Mouse (Mus musculus) embryonic facial prominence, embryonic 14.5 days (tissue): ENCODE data around the gene Ptpn11. TPM values are rescaled to one million over a fixed set of nuclear protein-coding genes. Genes with fewer than 3 reads are reported as not detected.
A peak's percentile ranks its signal among the peaks of the same experiment; 100 is the strongest.
"Not testable (repeated sequence)": the region's sequence is repeated elsewhere in the genome, so short reads cannot be mapped to it uniquely, and the experiment has no call there.

Source experiments
- ATAC-seq: fragments of 200-750 bp; cut with Nextera tagmentation; 2 replicates; pipeline ENCODE4 v1.8.0; 2017; ENCODE audit warnings: low read depth, moderate number of reproducible peaks, moderate TSS enrichment
- DNase-seq: peaks from one replicate; pipeline ENCODE4 v3.0.0-alpha.2; 2015; ENCODE audit warnings: low spot score
- H3K27ac ChIP-seq: fragments of 300-500 bp; sonication (generic); replicated peaks from 2 replicates; pipeline ENCODE4 v1.5.1; 2014; ENCODE audit warnings: low read depth, mild to moderate bottlenecking, low read length, moderate library complexity
- H3K27me3 ChIP-seq: fragments of 300-500 bp; sonication (generic); replicated peaks from 2 replicates; pipeline ENCODE4 v1.6.1; 2014; ENCODE audit warnings: low read length; ENCODE audit not compliant: control insufficient read depth, insufficient read depth
- H3K36me3 ChIP-seq: fragments of 300-500 bp; sonication (generic); 2 replicates; pipeline ENCODE4 v1.6.1; 2014; ENCODE audit warnings: low read length, mixed read lengths; ENCODE audit not compliant: control insufficient read depth, insufficient read depth
- H3K4me1 ChIP-seq: fragments of 300-500 bp; sonication (generic); 2 replicates; pipeline ENCODE4 v1.6.1; 2014; ENCODE audit warnings: antibody characterized with exemption, low read length; ENCODE audit not compliant: control insufficient read depth, insufficient read depth
- H3K4me2 ChIP-seq: fragments of 300-500 bp; sonication (generic); 2 replicates; pipeline ENCODE4 v1.6.1; 2014; ENCODE audit warnings: low read depth, mild to moderate bottlenecking, low read length, moderate library complexity, mixed read lengths
- H3K4me3 ChIP-seq: fragments of 300-500 bp; sonication (generic); 2 replicates; pipeline ENCODE4 v1.5.1; 2014; ENCODE audit warnings: low read depth, mild to moderate bottlenecking, low read length
- H3K9ac ChIP-seq: fragments of 300-500 bp; sonication (generic); 2 replicates; pipeline ENCODE4 v1.6.1; 2014; ENCODE audit warnings: low read depth, mild to moderate bottlenecking, low read length, moderate library complexity, mixed read lengths
- H3K9me3 ChIP-seq: fragments of 300-500 bp; sonication (generic); 2 replicates; pipeline ENCODE4 v1.6.1; 2016; ENCODE audit warnings: low read length; ENCODE audit not compliant: control insufficient read depth
- WGBS: fragments of 180-500 bp; shearing (Covaris S2); extraction: QIAGEN DNeasy Blood & Tissue Kit; methylation state at CpG from one replicate; pipeline ENCODE4 v1.1.7; 2014; 5-methylcytosine and 5-hydroxymethylcytosine counted together
- polyA plus RNA-seq: library from polyadenylated mRNA; unstranded; fragments of >200 nt; fragmentation: Nextera tagmentation; extraction: Ambion mirVana; gene quantifications from 2 replicates; pipeline ENCODE4 v1.2.1, GENCODE M21; 2014

The Ptpn11 gene
- polyA plus RNA-seq, 1 experiment from 2014 or later = 25.8 TPM

DNA sequence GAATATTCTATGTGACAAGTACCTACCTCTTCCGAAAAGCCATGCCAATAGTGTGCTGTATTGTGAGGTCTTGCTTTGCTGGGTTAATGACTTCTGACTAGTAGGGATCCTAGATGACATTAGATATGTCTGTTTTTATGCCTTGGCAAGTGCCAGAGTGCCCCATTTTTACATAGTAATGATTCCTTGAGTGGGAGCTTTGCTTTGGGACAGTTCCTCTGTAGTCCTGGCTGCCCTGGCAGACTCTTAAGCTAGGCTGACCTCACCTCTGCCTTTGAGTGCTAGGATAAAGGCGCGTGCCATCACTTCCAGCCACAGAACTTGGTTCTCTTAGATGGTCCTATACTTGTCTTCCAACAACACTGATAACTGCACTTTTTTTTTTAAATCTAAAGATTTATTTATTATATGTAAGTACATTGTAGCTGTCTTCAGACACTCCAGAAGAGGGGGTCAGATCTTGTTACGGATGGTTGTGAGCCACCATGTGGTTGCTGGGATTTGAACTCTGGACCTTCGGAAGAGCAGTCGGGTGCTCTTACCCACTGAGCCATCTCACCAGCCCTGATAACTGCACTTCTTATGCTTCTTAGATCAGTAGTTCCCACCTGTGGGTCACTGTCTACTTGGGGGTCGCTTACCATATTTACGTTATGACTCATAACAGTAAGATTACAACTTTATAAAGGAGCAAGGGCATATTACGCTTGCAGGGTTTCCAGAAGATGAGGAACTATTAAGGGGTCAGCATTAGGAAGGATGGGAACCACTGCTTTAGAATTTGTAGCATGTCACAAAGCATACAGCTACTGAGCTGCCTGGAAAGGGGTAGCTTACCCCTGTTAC lies 18.8 kb upstream of the Ptpn11 start:
- no peak overlapping the region for H3K27ac ChIP-seq
- no peak overlapping the region for H3K4me3 ChIP-seq
- H3K27me3 ChIP-seq = no peaks in the 10 kb centered on the region
- H3K4me1 ChIP-seq = peaks cover 4% of the 10 kb centered on the region; the same call in 1 of the 2 replicates
- ATAC-seq = 0 out of 2 replicates have a peak, but pooled peaks have one; percentile 10
- no peak overlapping the region for H3K4me2 ChIP-seq
- no peak overlapping the region for H3K9ac ChIP-seq
- H3K36me3 ChIP-seq = peaks cover 74% of the 10 kb centered on the region
- no peak for DNase-seq
- 89% methylated on average over 9 of the region's 9 CpGs for WGBS
- H3K9me3 ChIP-seq = no peaks in the 10 kb centered on the region

DNA sequence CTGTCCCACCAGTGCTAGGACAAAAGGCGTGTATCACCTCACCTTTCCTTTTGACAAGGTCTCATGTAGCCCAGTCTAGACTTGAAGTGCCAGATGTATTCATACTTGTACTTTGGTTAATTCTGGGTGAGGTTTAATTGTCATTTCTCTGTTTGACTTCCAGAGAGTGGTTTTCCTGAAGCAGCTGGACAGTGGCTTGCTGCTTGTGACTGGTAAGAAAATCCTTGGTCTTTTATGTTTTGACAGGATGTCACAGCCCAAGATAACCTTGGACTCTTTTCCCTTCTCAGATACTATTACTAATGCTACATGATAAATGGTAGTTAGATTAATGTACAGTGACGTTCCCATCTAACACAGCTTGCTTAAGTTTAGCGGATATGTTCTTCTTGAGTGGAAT lies 15.8 kb upstream of the Ptpn11 start:
- H3K4me3 ChIP-seq = no peak overlapping the region
- no peak for ATAC-seq
- WGBS = 78% methylated on average over 3 of the region's 3 CpGs
- no peak overlapping the region for H3K4me2 ChIP-seq
- peaks cover 4% of the 10 kb centered on the region; the same call in 1 of the 2 replicates for H3K4me1 ChIP-seq
- H3K27me3 ChIP-seq = no peaks in the 10 kb centered on the region
- no peak for DNase-seq
- H3K9ac ChIP-seq = no peak overlapping the region
- H3K27ac ChIP-seq = no peak overlapping the region
- H3K36me3 ChIP-seq = peaks cover 65% of the 10 kb centered on the region
- no peaks in the 10 kb centered on the region for H3K9me3 ChIP-seq

- WGBS = 75% methylated on average over 9 of the region's 9 CpGs
Observed at GRCm38 (mm10) chr5:121206540-121206939, 15.3 kb upstream of the Ptpn11 start.

GRCm38 (mm10) chr5:121205537-121206130 lies 14.4 kb upstream of the Ptpn11 start:
- not testable (repeated sequence) for H3K27me3 ChIP-seq, DNase-seq, H3K9me3 ChIP-seq, ATAC-seq, H3K4me1 ChIP-seq, H3K27ac ChIP-seq
- 66% methylated on average over 7 of the region's 10 CpGs for WGBS
- peak overlapping the region; percentile 74 for H3K4me2 ChIP-seq
- peaks cover 52% of the 10 kb centered on the region for H3K36me3 ChIP-seq
- peak overlapping the region; percentile 97 for H3K9ac ChIP-seq
- peak overlapping the region; percentile 70 for H3K4me3 ChIP-seq

More at GRCm38 (mm10) chr5:121206540-121206939, 15.3 kb upstream of the Ptpn11 start:
- H3K4me3 ChIP-seq = peak overlapping the region; percentile 70; the same call in 1 of the 2 replicates
- H3K9me3 ChIP-seq = no peaks in the 10 kb centered on the region
- H3K4me2 ChIP-seq = peak overlapping the region; percentile 74
- peak overlapping the region; percentile 97; the same call in 1 of the 2 replicates for H3K9ac ChIP-seq
- H3K27ac ChIP-seq = no peak overlapping the region
- H3K36me3 ChIP-seq = peaks cover 61% of the 10 kb centered on the region
- H3K27me3 ChIP-seq = no peaks in the 10 kb centered on the region
- ATAC-seq (no peak), DNase-seq (no peak)
- H3K4me1 ChIP-seq = peaks cover 4% of the 10 kb centered on the region; the same call in 1 of the 2 replicates

- H3K4me2 ChIP-seq = peak within 1 kb of the TSS; percentile 74
- no peaks in the 10 kb centered on the region for H3K27me3 ChIP-seq
- H3K36me3 ChIP-seq = peaks cover 40% of the 10 kb centered on the region
- 1% methylated on average over 51 of the region's 52 CpGs for WGBS
- H3K9me3 ChIP-seq = no peaks in the 10 kb centered on the region
- DNase-seq (peak; percentile 97), ATAC-seq (peak; percentile 95)
- H3K4me1 ChIP-seq = peaks cover 4% of the 10 kb centered on the region; the same call in 1 of the 2 replicates
- peak within 1 kb of the TSS; percentile 70 for H3K4me3 ChIP-seq
- H3K27ac ChIP-seq = peak within 1 kb of the TSS; percentile 77
- peak within 1 kb of the TSS; percentile 97 for H3K9ac ChIP-seq
Observed at GRCm38 (mm10) chr5:121204132-121205089, 13.2 kb upstream of the Ptpn11 start, which contains the start of gene Rpl6. Gene Rpl6 (plus strand): TSS chr5:121204481.

DNA sequence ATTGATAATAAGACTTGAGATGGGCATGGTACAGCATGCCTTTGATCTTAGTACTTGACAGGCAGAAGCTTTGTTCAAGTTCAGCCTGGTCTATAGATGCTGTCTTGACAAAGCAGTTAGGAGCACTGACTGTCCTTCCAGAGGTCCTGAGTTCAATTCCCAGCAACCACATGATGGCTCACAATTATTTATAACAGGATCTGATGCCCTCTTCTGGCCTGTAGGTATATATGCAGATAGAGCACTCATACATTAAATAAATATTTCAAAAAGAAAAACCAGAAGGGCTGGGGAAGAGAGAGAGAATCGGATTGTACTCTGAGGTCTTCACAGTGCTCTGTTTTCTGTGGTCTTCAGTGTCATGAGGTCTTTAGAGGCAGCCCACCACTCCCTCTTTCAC lies 11.3 kb upstream of the Ptpn11 start:
- 67% methylated on average over 1 of the region's 1 CpGs for WGBS
- Histone ChIP-seq H3K4me1 (peaks cover 4% of the 10 kb centered on the region; the same call in 1 of the 2 replicates), H3K36me3 (peaks cover 22% of the 10 kb centered on the region), H3K9me3 (no peaks in the 10 kb centered on the region), H3K4me2 (no peak overlapping the region), H3K4me3 (no peak overlapping the region), H3K9ac (no peak overlapping the region), H3K27me3 (no peaks in the 10 kb centered on the region), H3K27ac (no peak overlapping the region)
- DNase-seq (no peak), ATAC-seq (no peak)

GRCm38 (mm10) chr5:121201739-121202138 lies 10.5 kb upstream of the Ptpn11 start:
- Histone ChIP-seq H3K27ac (no peak overlapping the region), H3K4me2 (no peak overlapping the region), H3K9me3 (no peaks in the 10 kb centered on the region), H3K4me3 (no peak overlapping the region), H3K36me3 (peaks cover 14% of the 10 kb centered on the region), H3K27me3 (no peaks in the 10 kb centered on the region), H3K4me1 (peaks cover 4% of the 10 kb centered on the region; the same call in 1 of the 2 replicates), H3K9ac (no peak overlapping the region)
- peak; percentile 76 for DNase-seq
- 51% methylated on average over 3 of the region's 3 CpGs for WGBS
- ATAC-seq = no peak

DNA sequence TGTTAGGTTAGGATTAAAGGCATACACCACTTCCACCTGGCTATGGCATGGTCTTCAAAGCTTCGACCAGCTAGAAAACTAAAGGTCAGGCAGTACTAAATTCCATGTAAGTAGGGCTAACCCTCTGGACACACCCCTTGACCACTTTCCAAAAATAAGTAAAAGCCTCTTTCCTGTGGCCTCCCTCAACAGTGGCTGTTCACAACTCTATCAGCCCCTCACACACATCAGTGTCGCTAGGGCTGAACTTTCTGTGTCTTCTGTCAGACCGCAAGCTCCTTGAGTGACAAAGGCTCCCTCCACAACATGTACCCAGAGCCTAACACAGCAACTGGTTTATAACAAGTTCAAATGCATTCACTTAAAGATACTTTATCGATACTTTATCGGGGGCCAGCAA lies 7.2 kb upstream of the Ptpn11 start:
- no peaks in the 10 kb centered on the region for H3K4me1 ChIP-seq
- no peak overlapping the region for H3K27ac ChIP-seq
- no peak overlapping the region for H3K9ac ChIP-seq
- H3K4me3 ChIP-seq = no peak overlapping the region
- no peak for ATAC-seq
- H3K9me3 ChIP-seq = no peaks in the 10 kb centered on the region
- 79% methylated on average over 5 of the region's 5 CpGs for WGBS
- H3K27me3 ChIP-seq = no peaks in the 10 kb centered on the region
- H3K36me3 ChIP-seq = no peaks in the 10 kb centered on the region
- no peak for DNase-seq
- H3K4me2 ChIP-seq = no peak overlapping the region
